Mouse (Mus musculus) skeletal muscle tissue, postnatal 0 days (tissue): ENCODE measurements around the gene Shcbp1l. TPM values are rescaled to one million over a fixed set of nuclear protein-coding genes. Genes with fewer than 3 reads are reported as not detected.

ENCODE experiments used
- polyA plus RNA-seq: library from polyadenylated mRNA; unstranded; fragments of >200 nt; fragmentation: Nextera tagmentation; extraction: Ambion mirVana; gene quantifications from 2 replicates; pipeline ENCODE4 v1.2.1, GENCODE M21; 2015

Shcbp1l gene
- polyA plus RNA-seq: 0.17 and 0.45 TPM in 2 replicates

DNA sequence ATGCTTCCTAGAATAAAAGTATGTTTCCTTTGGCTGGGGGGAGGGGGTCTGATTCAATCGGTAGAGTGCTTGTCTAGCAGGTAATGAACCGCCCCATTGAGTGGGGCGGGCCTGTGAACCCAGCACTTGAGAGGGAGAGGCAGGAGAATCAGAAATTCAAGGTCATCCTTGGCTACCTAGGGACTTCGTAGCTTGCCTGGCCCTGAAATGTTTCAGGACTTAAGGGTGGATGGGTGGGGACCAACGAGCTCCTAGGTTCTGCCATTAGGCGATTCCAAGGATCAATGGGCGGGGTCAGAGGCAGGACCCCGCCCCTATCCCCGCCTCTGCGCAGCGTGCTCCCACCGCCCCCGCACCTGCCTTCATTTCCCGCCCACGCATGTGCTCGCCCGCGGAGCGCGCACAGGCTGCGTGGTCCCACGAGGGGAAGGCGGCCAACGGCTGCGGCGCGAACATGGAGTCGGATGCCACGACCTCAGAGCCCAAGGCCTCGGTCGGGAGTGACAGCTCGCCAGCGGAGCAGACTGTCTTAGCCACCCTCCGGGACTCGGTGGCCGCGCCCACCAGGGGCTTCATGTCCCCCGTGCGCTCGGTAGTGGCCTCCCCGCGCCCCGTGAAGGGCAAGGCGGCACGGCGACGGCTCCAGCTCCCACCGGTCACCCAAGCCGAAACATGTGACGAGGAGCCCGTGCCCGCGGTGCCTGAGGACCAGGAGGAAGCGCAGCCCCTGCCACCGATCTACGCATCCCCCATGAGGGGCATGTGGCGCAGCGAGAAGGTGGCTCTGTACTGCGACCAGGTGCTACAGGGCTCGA lies at the start of gene Shcbp1l:
Shcbp1l (plus strand) TSS at position 393 of the 815 bp plus-strand sequence.

DNA sequence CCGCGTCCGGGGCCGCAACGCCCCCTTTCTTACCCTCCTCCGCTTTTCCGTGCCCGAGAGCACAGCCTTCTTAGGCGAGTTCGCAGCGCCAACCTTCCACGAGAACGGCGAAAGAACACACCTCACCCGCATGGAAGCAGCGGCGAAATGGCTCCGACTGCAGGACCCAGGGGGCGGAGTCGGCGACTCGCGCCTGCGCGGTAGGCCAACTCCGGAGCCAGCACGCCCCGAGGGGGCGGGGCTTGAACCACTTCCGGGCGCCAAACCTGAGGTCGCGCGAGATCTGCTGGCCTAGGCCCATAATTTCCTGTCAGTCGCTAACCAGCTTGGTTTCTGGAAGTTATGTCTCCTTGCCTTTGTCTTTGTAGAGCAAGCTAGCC lies 62.5 kb downstream of the Shcbp1l start, which contains the start of gene Dhx9:
Dhx9 (minus strand) TSS at position 161 of the 380 bp plus-strand sequence.

Other genes with a start within 250 kb of the Shcbp1l start
- gene Lamc2, start 238.7 kb upstream of the Shcbp1l start, polyA plus RNA-seq: 0.68 and 1.5 TPM in 2 replicates
- 49.9 and 56.9 TPM in 2 replicates for gene Lamc1, start 92.4 kb upstream of the Shcbp1l start, polyA plus RNA-seq
- gene Dhx9, start 62.5 kb downstream of the Shcbp1l start, polyA plus RNA-seq: 11.5 and 11.6 TPM in 2 replicates
- gene Npl, start 124.9 kb downstream of the Shcbp1l start, polyA plus RNA-seq: 8.0 and 18.4 TPM in 2 replicates
- gene Rgs8, start 227.9 kb downstream of the Shcbp1l start, polyA plus RNA-seq: 0.16 and 0.22 TPM in 2 replicates